Mouse (Mus musculus) heart, postnatal 0 days (tissue): Measurements from ENCODE around the gene Psmg3. TPM values are rescaled to one million over a fixed set of nuclear protein-coding genes. Genes with fewer than 3 reads are reported as not detected.
A peak's percentile ranks its signal among the peaks of the same experiment; 100 is the strongest.

Source experiments
- ATAC-seq: fragments of 200-750 bp; cut with Nextera tagmentation; 2 replicates; pipeline ENCODE4 v1.8.0; 2017; ENCODE audit warnings: low read depth, moderate number of reproducible peaks, moderate library complexity; ENCODE audit not compliant: insufficient read depth
- DNase-seq: peaks from one replicate; pipeline ENCODE4 v3.0.0-alpha.2; 2016; ENCODE audit warnings: low spot score
- H3K27ac ChIP-seq: fragments of 300-500 bp; sonication (generic); 2 replicates; pipeline ENCODE4 v1.5.1; 2014; ENCODE audit warnings: low read depth, mild to moderate bottlenecking
- H3K27me3 ChIP-seq: fragments of 300-500 bp; sonication (generic); 2 replicates; pipeline ENCODE4 v1.6.1; 2014; ENCODE audit warnings: low read length, mixed read lengths; ENCODE audit not compliant: control insufficient read depth, insufficient read depth
- H3K36me3 ChIP-seq: fragments of 300-500 bp; sonication (generic); replicated peaks from 2 replicates; pipeline ENCODE4 v1.6.1; 2014; ENCODE audit warnings: low read length, mixed read lengths; ENCODE audit not compliant: control insufficient read depth, insufficient read depth
- H3K4me1 ChIP-seq: fragments of 300-500 bp; sonication (generic); 2 replicates; pipeline ENCODE4 v1.6.1; 2014; ENCODE audit warnings: antibody characterized with exemption; ENCODE audit not compliant: control insufficient read depth, insufficient read depth
- H3K4me2 ChIP-seq: fragments of 300-500 bp; sonication (generic); 2 replicates; pipeline ENCODE4 v1.6.1; 2014; ENCODE audit warnings: low read depth, mild to moderate bottlenecking, low read length, moderate library complexity
- H3K4me3 ChIP-seq: fragments of 300-500 bp; sonication (generic); 2 replicates; pipeline ENCODE4 v1.5.1; 2014; ENCODE audit warnings: low read depth, low read length
- H3K9ac ChIP-seq: fragments of 300-500 bp; sonication (generic); replicated peaks from 2 replicates; pipeline ENCODE4 v1.6.1; 2014; ENCODE audit warnings: low read depth, low read length, mixed read lengths
- H3K9me3 ChIP-seq: fragments of 300-500 bp; sonication (generic); replicated peaks from 2 replicates; pipeline ENCODE4 v1.6.1; 2016; ENCODE audit warnings: low read length; ENCODE audit not compliant: control insufficient read depth
- CTCF ChIP-seq: IDR thresholded peaks from 2 replicates; pipeline ENCODE4 v1.5.1; 2016; ENCODE audit warnings: antibody characterized with exemption, control low read depth, low read depth
- EP300 ChIP-seq: IDR thresholded peaks from 2 replicates; pipeline ENCODE4 v1.6.1; 2016; ENCODE audit warnings: antibody characterized with exemption, low read depth
- WGBS: fragments of 180-500 bp; shearing (Covaris S2); extraction: QIAGEN DNeasy Blood & Tissue Kit; methylation state at CpG from one replicate; pipeline ENCODE4 v1.1.7; 2014; 5-methylcytosine and 5-hydroxymethylcytosine counted together
- polyA plus RNA-seq: library from polyadenylated mRNA; unstranded; fragments of >200 nt; fragmentation: Nextera tagmentation; extraction: Ambion mirVana; gene quantifications from 2 replicates; pipeline ENCODE4 v1.2.1, GENCODE M21; 2015
- total RNA-seq: library from RNA; depleted of rRNA; stranded (reverse); fragments of >200 nt; gene quantifications from 2 replicates; pipeline ENCODE4 v1.2.3, GENCODE M21; 2014; ENCODE audit warnings: low replicate concordance

Gene Psmg3
- total and polyA plus RNA-seq, 2 experiments from 2014 or later: 33.9 to 43.2 TPM

DNA sequence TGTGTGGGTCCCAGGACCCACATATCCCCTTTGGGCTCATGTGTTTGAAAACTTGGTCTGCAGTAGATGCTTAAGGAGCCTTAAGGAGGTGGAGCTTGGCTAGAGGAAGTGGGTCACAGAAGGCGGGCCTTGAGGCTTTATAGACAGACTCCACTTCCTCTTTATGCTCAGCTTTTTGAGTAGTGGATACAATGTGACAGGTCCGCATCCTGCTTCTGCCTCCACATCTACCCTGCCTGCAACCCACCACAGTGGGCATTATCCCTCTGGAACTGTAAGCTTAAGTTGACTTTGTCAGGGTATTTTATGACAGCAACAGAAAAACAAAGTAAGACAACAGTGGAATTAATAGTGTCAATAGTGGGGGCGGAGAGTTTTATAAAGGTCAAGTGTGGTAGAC lies 4.0 kb upstream of the Psmg3 start:
- Histone ChIP-seq H3K36me3 (no peaks in the 10 kb centered on the region), H3K9ac (no peak overlapping the region), H3K4me1 (peaks cover 6% of the 10 kb centered on the region), H3K4me3 (no peak overlapping the region), H3K27me3 (no peaks in the 10 kb centered on the region), H3K27ac (no peak overlapping the region), H3K4me2 (no peak overlapping the region), H3K9me3 (no peaks in the 10 kb centered on the region)
- no peak for ATAC-seq
- TF ChIP-seq EP300 (no peak), CTCF (no peak)
- 74% methylated on average over 3 of the region's 3 CpGs for WGBS
- no peak for DNase-seq

DNA sequence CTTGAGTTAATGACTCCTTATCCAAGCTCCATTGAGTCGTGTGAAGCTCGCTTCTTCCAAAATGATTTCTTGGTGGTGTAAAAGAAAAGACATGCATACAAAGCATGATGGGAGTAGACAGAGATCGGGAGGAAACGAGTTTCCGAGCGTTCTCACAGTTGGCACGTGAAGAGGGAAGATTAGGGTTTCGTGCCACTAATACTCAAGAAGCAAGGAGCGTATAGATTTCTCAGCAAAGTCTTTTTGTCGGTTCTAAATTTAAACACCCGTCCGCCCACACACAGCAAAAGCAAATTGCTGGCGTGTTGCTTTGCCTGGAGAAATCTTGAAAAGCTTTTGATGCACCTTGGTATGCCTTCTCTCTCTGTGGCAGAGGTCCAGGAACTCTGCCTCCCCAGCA lies 2.7 kb upstream of the Psmg3 start:
- TF ChIP-seq EP300 (no peak), CTCF (no peak)
- H3K9ac ChIP-seq: no peak overlapping the region
- ATAC-seq (no peak), DNase-seq (no peak)
- no peaks in the 10 kb centered on the region for H3K9me3 ChIP-seq
- no peaks in the 10 kb centered on the region for H3K27me3 ChIP-seq
- no peak overlapping the region for H3K27ac ChIP-seq
- 57% methylated on average over 13 of the region's 13 CpGs for WGBS
- no peaks in the 10 kb centered on the region; the same call in 1 of the 2 replicates for H3K36me3 ChIP-seq
- H3K4me1 ChIP-seq: peaks cover 8% of the 10 kb centered on the region
- no peak overlapping the region for H3K4me3 ChIP-seq
- H3K4me2 ChIP-seq: no peak overlapping the region

DNA sequence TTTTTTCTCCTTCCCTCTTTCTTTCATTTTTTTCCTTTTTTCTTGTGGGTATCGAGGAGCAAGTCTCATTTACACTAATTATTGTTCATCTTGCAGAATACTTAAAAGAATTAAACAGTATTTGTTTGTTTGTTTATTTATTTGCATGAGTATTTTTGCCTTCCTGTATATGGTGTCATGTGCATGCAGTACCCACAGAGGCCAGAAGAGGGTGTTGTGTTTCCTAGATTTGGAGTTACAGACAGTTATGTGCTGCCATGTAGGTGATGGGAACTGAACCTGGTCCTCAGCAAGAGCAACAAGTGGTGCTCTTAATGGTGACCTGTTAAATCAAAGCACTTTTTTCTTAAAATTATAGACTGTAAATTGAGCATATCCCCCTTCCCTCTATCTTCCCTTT lies 908 bp upstream of the Psmg3 start:
- TF ChIP-seq CTCF (no peak), EP300 (no peak)
- Histone ChIP-seq H3K27ac (no peak overlapping the region), H3K4me2 (no peak overlapping the region), H3K9me3 (no peaks in the 10 kb centered on the region), H3K9ac (no peak overlapping the region), H3K4me3 (no peak overlapping the region), H3K27me3 (no peaks in the 10 kb centered on the region), H3K4me1 (peaks cover 8% of the 10 kb centered on the region), H3K36me3 (peaks cover 13% of the 10 kb centered on the region; the same call in 1 of the 2 replicates)
- DNase-seq: no peak
- WGBS: 92% methylated on average over 1 of the region's 1 CpGs
- no peak for ATAC-seq

DNA sequence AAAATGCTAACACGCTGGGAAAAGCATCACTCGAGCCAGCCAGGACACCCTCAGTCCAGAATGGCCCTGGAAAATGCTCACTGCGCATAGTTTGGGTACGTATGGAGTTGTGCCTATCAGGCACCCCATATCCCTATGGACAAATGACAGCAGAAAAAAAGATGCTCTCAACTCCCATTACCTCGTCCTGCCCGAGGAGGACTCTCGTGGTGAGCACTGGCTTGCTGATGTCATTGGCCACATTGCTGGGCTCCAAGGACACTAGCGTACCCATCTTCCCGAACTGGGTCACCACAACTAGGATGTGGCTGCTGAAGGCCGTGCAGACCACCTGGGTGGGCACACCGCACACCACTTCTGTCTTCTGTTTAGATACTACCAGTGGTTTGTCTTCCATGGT lies 738 bp downstream of the Psmg3 start:
- DNase-seq (no peak), ATAC-seq (no peak)
- Histone ChIP-seq H3K9me3 (no peaks in the 10 kb centered on the region), H3K4me1 (peaks cover 8% of the 10 kb centered on the region), H3K4me2 (peak overlapping the region; percentile 87), H3K27me3 (no peaks in the 10 kb centered on the region), H3K36me3 (peaks cover 18% of the 10 kb centered on the region; the same call in 1 of the 2 replicates), H3K27ac (peak overlapping the region; percentile 74; the same call in 1 of the 2 replicates), H3K4me3 (peak overlapping the region; percentile 97), H3K9ac (peak overlapping the region; percentile 75)
- TF ChIP-seq CTCF (no peak), EP300 (no peak)
- 40% methylated on average over 11 of the region's 11 CpGs for WGBS

DNA sequence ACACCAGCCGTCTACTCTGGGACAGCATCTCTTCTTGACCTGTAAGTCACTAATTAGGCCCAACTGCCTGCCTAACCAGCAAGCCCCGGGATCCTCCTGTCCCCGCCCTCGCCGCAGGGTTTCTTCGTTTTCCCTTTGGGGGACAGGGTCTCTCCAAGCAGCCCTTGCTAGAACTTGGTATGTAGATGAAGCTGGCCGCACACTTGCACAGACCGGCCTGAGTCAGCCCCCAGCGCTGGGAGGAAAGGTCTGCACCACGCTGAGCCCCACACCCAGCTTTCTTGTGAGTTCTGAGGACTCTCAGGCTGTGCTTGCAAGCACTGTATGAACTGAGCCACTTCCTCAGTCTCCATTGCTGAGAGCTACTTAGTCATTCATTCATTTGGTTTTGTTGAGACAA lies 2.2 kb downstream of the Psmg3 start:
- no peak overlapping the region for H3K4me3 ChIP-seq
- DNase-seq (no peak), ATAC-seq (no peak)
- no peak for TF ChIP-seq CTCF
- no peak for TF ChIP-seq EP300
- 90% methylated on average over 10 of the region's 10 CpGs for WGBS
- H3K4me2 ChIP-seq: no peak overlapping the region
- no peak overlapping the region for H3K9ac ChIP-seq
- no peak overlapping the region for H3K27ac ChIP-seq
- peaks cover 18% of the 10 kb centered on the region; the same call in 1 of the 2 replicates for H3K36me3 ChIP-seq
- H3K4me1 ChIP-seq: peaks cover 8% of the 10 kb centered on the region
- no peaks in the 10 kb centered on the region for H3K27me3 ChIP-seq
- no peaks in the 10 kb centered on the region for H3K9me3 ChIP-seq
